Mouse (Mus musculus): ENCODE measurements around the gene Prdm11. TPM values are rescaled to one million over a fixed set of nuclear protein-coding genes. Genes with fewer than 3 reads are reported as not detected.

The Prdm11 gene
- total and polyA plus RNA-seq, 2 experiments from 2014 or later, result 1.5 to 7.9 TPM

GRCm38 (mm10) chr2:93071656-93072055, 25.7 kb upstream of the Prdm11 start:
- no peak for TF ChIP-seq CTCF (IDR thresholded peaks at IDR 0.05; ENCODE audit: low read depth)
- 7% methylated on average over 12 of the region's 12 CpGs for WGBS

GRCm38 (mm10) chr2:93068942-93069341, 23.0 kb upstream of the Prdm11 start:
- no peaks in the 10 kb centered on the region for H3K27me3 ChIP-seq (ENCODE audit: insufficient read depth, low read length)
- no peaks in the 10 kb centered on the region for H3K9me3 ChIP-seq (ENCODE audit: low read length)
- H3K9ac ChIP-seq, result no peak overlapping the region
- H3K36me3 ChIP-seq (ENCODE audit: insufficient read depth), result no peaks in the 10 kb centered on the region
- H3K27ac ChIP-seq (ENCODE audit: low read depth, low read length), result no peak overlapping the region
- peak; percentile 94 for TF ChIP-seq CTCF (IDR thresholded peaks at IDR 0.05; ENCODE audit: low read depth)
- DNase-seq, result peak; percentile 85
- H3K4me2 ChIP-seq (ENCODE audit: low read depth), result no peak overlapping the region
- H3K4me3 ChIP-seq (ENCODE audit: low read depth, low read length), result no peak overlapping the region
- 31% methylated on average over 2 of the region's 2 CpGs for WGBS
- H3K4me1 ChIP-seq (ENCODE audit: insufficient read depth), result no peaks in the 10 kb centered on the region
- peak; percentile 82 for ATAC-seq

More at GRCm38 (mm10) chr2:93071656-93072055, 25.7 kb upstream of the Prdm11 start:
- no peak overlapping the region for H3K9ac ChIP-seq
- H3K4me2 ChIP-seq (ENCODE audit: low read depth), result no peak overlapping the region
- H3K27ac ChIP-seq (ENCODE audit: low read depth, low read length), result no peak overlapping the region
- peak; percentile 32 for DNase-seq
- H3K9me3 ChIP-seq (ENCODE audit: low read length), result no peaks in the 10 kb centered on the region
- no peaks in the 10 kb centered on the region for H3K36me3 ChIP-seq (ENCODE audit: insufficient read depth)
- no peaks in the 10 kb centered on the region for H3K27me3 ChIP-seq (ENCODE audit: insufficient read depth, low read length)
- no peaks in the 10 kb centered on the region for H3K4me1 ChIP-seq (ENCODE audit: insufficient read depth)
- H3K4me3 ChIP-seq (ENCODE audit: low read depth, low read length), result no peak overlapping the region
- no peak for ATAC-seq

- Histone ChIP-seq H3K36me3 (ENCODE audit: insufficient read depth) (no peaks in the 10 kb centered on the region), H3K4me2 (ENCODE audit: low read depth) (no peak overlapping the region), H3K9ac (no peak overlapping the region), H3K27me3 (ENCODE audit: insufficient read depth, low read length) (no peaks in the 10 kb centered on the region), H3K4me1 (ENCODE audit: insufficient read depth) (no peaks in the 10 kb centered on the region), H3K9me3 (ENCODE audit: low read length) (no peaks in the 10 kb centered on the region), H3K27ac (ENCODE audit: low read depth, low read length) (no peak overlapping the region), H3K4me3 (ENCODE audit: low read depth, low read length) (no peak overlapping the region)
- DNase-seq (peak; percentile 79), ATAC-seq (peak; percentile 47; the same call in 1 of the 2 replicates)
- 14% methylated on average over 2 of the region's 2 CpGs for WGBS
- peak; percentile 92 for TF ChIP-seq CTCF (IDR thresholded peaks at IDR 0.05; ENCODE audit: low read depth)
These were observed 17.4 kb upstream of the Prdm11 start for GRCm38 (mm10) chr2:93063347-93063746.

GRCm38 (mm10) chr2:93051873-93052272, 5.9 kb upstream of the Prdm11 start:
- no peaks in the 10 kb centered on the region for H3K9me3 ChIP-seq (ENCODE audit: low read length)
- WGBS, result 24% methylated on average over 1 of the region's 1 CpGs

GRCm38 (mm10) chr2:93048601-93049323, 2.8 kb upstream of the Prdm11 start:
- H3K9ac ChIP-seq, result no peak overlapping the region
- DNase-seq (no peak), ATAC-seq (no peak)
- TF ChIP-seq CTCF (IDR thresholded peaks at IDR 0.05; ENCODE audit: low read depth), result no peak
- no peak overlapping the region for H3K4me3 ChIP-seq (ENCODE audit: low read depth, low read length)
- peaks cover 9% of the 10 kb centered on the region for H3K4me1 ChIP-seq (ENCODE audit: insufficient read depth)
- H3K9me3 ChIP-seq (ENCODE audit: low read length), result no peaks in the 10 kb centered on the region
- no peaks in the 10 kb centered on the region for H3K36me3 ChIP-seq (ENCODE audit: insufficient read depth)
- no peak overlapping the region for H3K4me2 ChIP-seq (ENCODE audit: low read depth)
- no peak overlapping the region for H3K27ac ChIP-seq (ENCODE audit: low read depth, low read length)
- H3K27me3 ChIP-seq (ENCODE audit: insufficient read depth, low read length), result no peaks in the 10 kb centered on the region
- WGBS, result 50% methylated on average over 6 of the region's 6 CpGs

More at GRCm38 (mm10) chr2:93051873-93052272, 5.9 kb upstream of the Prdm11 start:
- no peak overlapping the region for H3K4me2 ChIP-seq (ENCODE audit: low read depth)
- H3K27me3 ChIP-seq (ENCODE audit: insufficient read depth, low read length), result no peaks in the 10 kb centered on the region
- no peak overlapping the region for H3K9ac ChIP-seq
- H3K4me3 ChIP-seq (ENCODE audit: low read depth, low read length), result no peak overlapping the region
- no peaks in the 10 kb centered on the region for H3K36me3 ChIP-seq (ENCODE audit: insufficient read depth)
- no peak for ATAC-seq
- no peaks in the 10 kb centered on the region for H3K4me1 ChIP-seq (ENCODE audit: insufficient read depth)
- H3K27ac ChIP-seq (ENCODE audit: low read depth, low read length), result no peak overlapping the region
- DNase-seq, result no peak
- TF ChIP-seq CTCF (IDR thresholded peaks at IDR 0.05; ENCODE audit: low read depth), result peak; percentile 28; the same call in 1 of the 2 replicates

GRCm38 (mm10) chr2:93047491-93048050, 1.6 kb upstream of the Prdm11 start:
- ATAC-seq, result no peak
- no peak for TF ChIP-seq CTCF (IDR thresholded peaks at IDR 0.05; ENCODE audit: low read depth)

GRCm38 (mm10) chr2:93047036-93047435, 1.1 kb upstream of the Prdm11 start:
- Histone ChIP-seq H3K4me2 (ENCODE audit: low read depth) (no peak overlapping the region), H3K27ac (ENCODE audit: low read depth, low read length) (no peak overlapping the region), H3K9ac (no peak overlapping the region), H3K4me1 (ENCODE audit: insufficient read depth) (peaks cover 9% of the 10 kb centered on the region), H3K27me3 (ENCODE audit: insufficient read depth, low read length) (no peaks in the 10 kb centered on the region), H3K4me3 (ENCODE audit: low read depth, low read length) (no peak overlapping the region), H3K36me3 (ENCODE audit: insufficient read depth) (no peaks in the 10 kb centered on the region), H3K9me3 (ENCODE audit: low read length) (no peaks in the 10 kb centered on the region)
- WGBS, result 90% methylated on average over 6 of the region's 6 CpGs
- no peak for TF ChIP-seq CTCF (IDR thresholded peaks at IDR 0.05; ENCODE audit: low read depth)
- ATAC-seq, result no peak
- no peak for DNase-seq

More at GRCm38 (mm10) chr2:93047491-93048050, 1.6 kb upstream of the Prdm11 start:
- H3K9ac ChIP-seq, result no peak overlapping the region
- DNase-seq, result no peak
- H3K9me3 ChIP-seq (ENCODE audit: low read length), result no peaks in the 10 kb centered on the region
- H3K4me3 ChIP-seq (ENCODE audit: low read depth, low read length), result no peak overlapping the region
- WGBS, result 88% methylated on average over 7 of the region's 7 CpGs
- no peak overlapping the region for H3K27ac ChIP-seq (ENCODE audit: low read depth, low read length)
- peaks cover 9% of the 10 kb centered on the region for H3K4me1 ChIP-seq (ENCODE audit: insufficient read depth)
- no peak overlapping the region for H3K4me2 ChIP-seq (ENCODE audit: low read depth)
- H3K36me3 ChIP-seq (ENCODE audit: insufficient read depth), result no peaks in the 10 kb centered on the region
- H3K27me3 ChIP-seq (ENCODE audit: insufficient read depth, low read length), result no peaks in the 10 kb centered on the region

Data from forebrain, postnatal 0 days (tissue).